Mouse (Mus musculus) gastrocnemius, adult 18-20 months (tissue): Measurements from ENCODE around the gene Trim21. TPM values are rescaled to one million over a fixed set of nuclear protein-coding genes. Genes with fewer than 3 reads are reported as not detected.

Source experiments
- DNase-seq: peaks from one replicate; pipeline ENCODE4 v3.0.0; 2021; ENCODE audit warnings: low spot score
- total RNA-seq, 2 experiments: library from RNA; stranded (reverse); gene quantifications; 2 replicates each; pipeline ENCODE4 v1.2.3; 2021

The Trim21 gene
- total RNA-seq, 2 experiments from 2014 or later: 1.7 to 3.2 TPM

DNA sequence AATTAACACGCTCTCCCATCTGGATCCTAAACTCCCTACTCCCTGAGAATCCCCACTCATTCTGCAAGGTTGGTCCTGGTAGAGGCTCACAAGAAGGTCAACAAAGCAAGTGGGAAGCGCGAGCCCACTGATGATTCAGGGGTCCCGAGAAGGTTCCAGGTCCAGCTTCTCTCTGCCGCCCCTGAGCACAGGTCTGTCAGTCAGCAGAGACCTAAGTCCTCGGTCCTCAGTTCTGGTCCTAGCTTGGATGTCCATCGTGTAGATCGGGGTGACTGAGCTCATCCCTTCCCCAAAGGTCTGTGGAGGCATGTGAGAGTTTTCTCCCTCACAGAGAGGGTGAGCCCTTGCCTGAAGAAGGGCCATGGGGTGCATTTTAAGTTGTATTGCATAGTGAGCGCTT lies 57.2 kb downstream of the Trim21 start:
- no peak for DNase-seq

Other genes starting within 250 kb of the Trim21 start
- 10 to 100 TPM; 18.1 to 20.5 TPM for gene Rrm1, start 123.8 kb downstream of the Trim21 start, total RNA-seq
- not detected for gene Olfr543, start 83.8 kb downstream of the Trim21 start, total RNA-seq
- not detected for gene Olfr544, start 77.2 kb downstream of the Trim21 start, total RNA-seq
- gene Olfr545, start 65.9 kb downstream of the Trim21 start, total RNA-seq: not detected
- not detected for gene Olfr547, start 30.7 kb downstream of the Trim21 start, total RNA-seq
- not detected for gene Olfr548-ps1, start 24.6 kb downstream of the Trim21 start, total RNA-seq
- gene Olfr549, start 15.6 kb downstream of the Trim21 start, total RNA-seq: not detected
- under 1 TPM in 1 of 2 experiments, not detected in 1; 0.16 TPM for gene Olfr550, start 6.0 kb upstream of the Trim21 start, total RNA-seq
- not detected for gene Olfr551, start 26.4 kb upstream of the Trim21 start, total RNA-seq
- under 1 TPM; 0.09 to 0.17 TPM for gene Olfr552, start 32.3 kb upstream of the Trim21 start, total RNA-seq
- gene Olfr553, start 52.7 kb upstream of the Trim21 start, total RNA-seq: not detected
- gene Olfr554, start 72.9 kb upstream of the Trim21 start, total RNA-seq: not detected
- not detected for gene Olfr555, start 93.3 kb upstream of the Trim21 start, total RNA-seq
- not detected for gene Olfr556, start 99.4 kb upstream of the Trim21 start, total RNA-seq
- 1 to 10 TPM; 3.8 to 4.5 TPM for gene Trim68, start 121.8 kb upstream of the Trim21 start, total RNA-seq
- not detected for gene Olfr557, start 130.4 kb upstream of the Trim21 start, total RNA-seq
- gene Olfr558, start 136.7 kb upstream of the Trim21 start, total RNA-seq: 1 to 10 TPM in 1 of 2 experiments, under 1 TPM in 1; 0.91 to 1.3 TPM
- gene Olfr33, start 153.6 kb upstream of the Trim21 start, total RNA-seq: not detected
- not detected for gene Olfr559, start 162.0 kb upstream of the Trim21 start, total RNA-seq
- gene Olfr560, start 193.9 kb upstream of the Trim21 start, total RNA-seq: not detected
- under 1 TPM; 0.21 to 0.40 TPM for gene Olfr78, start 194.0 kb upstream of the Trim21 start, total RNA-seq
- not detected for gene Olfr561, start 205.7 kb upstream of the Trim21 start, total RNA-seq
- gene Olfr564, start 238.0 kb upstream of the Trim21 start, total RNA-seq: not detected